Mouse (Mus musculus) cerebellum, adult 2 months (tissue): Measurements from ENCODE around the gene Snai3.

Experiments used
- CTCF ChIP-seq: fragments of 200-500 bp; IDR thresholded peaks from 2 replicates; pipeline ENCODE4 v1.5.1; 2011; ENCODE audit warnings: low read depth, mild to moderate bottlenecking, control low read depth, low read length, moderate library complexity, borderline replicate concordance; ENCODE audit not compliant: insufficient read depth
- POLR2A ChIP-seq: fragments of 200-500 bp; IDR thresholded peaks from 2 replicates; pipeline ENCODE4 v1.6.1; 2011; ENCODE audit warnings: low read length, control low read depth, borderline replicate concordance; ENCODE audit not compliant: insufficient read depth

DNA sequence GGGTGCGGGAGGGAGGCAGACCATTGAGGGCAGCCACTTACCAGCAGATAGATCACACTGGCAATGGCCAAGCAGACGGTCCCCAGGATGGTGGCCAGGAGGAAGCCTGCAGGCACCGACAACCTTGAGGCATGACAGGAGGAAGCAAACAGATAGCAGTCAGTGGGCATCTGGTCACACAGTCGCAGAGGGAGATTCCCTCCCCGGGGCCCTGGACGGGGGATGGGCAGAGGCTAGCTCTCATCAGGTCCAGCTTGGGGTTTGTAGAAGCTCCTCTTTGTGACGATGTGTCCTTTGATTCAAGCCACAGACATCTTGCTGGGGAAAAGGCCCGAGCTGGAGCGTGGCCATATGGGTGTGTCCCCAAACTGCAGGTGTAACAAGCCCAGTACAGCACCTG, 34.4 kb downstream of the Snai3 start:
- TF ChIP-seq POLR2A: no peak
- no peak for TF ChIP-seq CTCF
